Mouse (Mus musculus) embryonic facial prominence, embryonic 11.5 days (tissue): ENCODE measurements around the gene Relb. TPM values are rescaled to one million over a fixed set of nuclear protein-coding genes. Genes with fewer than 3 reads are reported as not detected.

Experiments used
- ATAC-seq: fragments of 200-750 bp; cut with Nextera tagmentation; replicated peaks from 2 replicates; pipeline ENCODE4 v1.8.0; 2017; ENCODE audit warnings: low read depth; ENCODE audit not compliant: insufficient number of reproducible peaks, low FRiP score, low TSS enrichment
- DNase-seq: peaks from one replicate; pipeline ENCODE4 v3.0.0-alpha.2; 2015; ENCODE audit warnings: low spot score
- H3K27ac ChIP-seq: fragments of 300-500 bp; sonication (generic); replicated peaks from 2 replicates; pipeline ENCODE4 v1.5.1; 2014; ENCODE audit warnings: mild to moderate bottlenecking, low read depth, low read length, control low read depth
- H3K27me3 ChIP-seq: fragments of 300-500 bp; sonication (generic); 2 replicates; pipeline ENCODE4 v1.6.1; 2014; ENCODE audit warnings: mild to moderate bottlenecking, low read length, moderate library complexity, mixed read lengths; ENCODE audit not compliant: control insufficient read depth, insufficient read depth
- H3K36me3 ChIP-seq: fragments of 300-500 bp; sonication (generic); replicated peaks from 2 replicates; pipeline ENCODE4 v1.6.1; 2014; ENCODE audit warnings: low read depth, mild to moderate bottlenecking, low read length, moderate library complexity, mixed read lengths; ENCODE audit not compliant: control insufficient read depth, insufficient read depth
- H3K4me1 ChIP-seq: fragments of 300-500 bp; sonication (generic); 2 replicates; pipeline ENCODE4 v1.6.1; 2014; ENCODE audit warnings: low read length, mixed read lengths; ENCODE audit not compliant: control insufficient read depth, insufficient read depth
- H3K4me2 ChIP-seq: fragments of 300-500 bp; sonication (generic); 2 replicates; pipeline ENCODE4 v1.6.1; 2014; ENCODE audit warnings: low read depth, mild to moderate bottlenecking, control low read depth, low read length, moderate library complexity
- H3K4me3 ChIP-seq: fragments of 300-500 bp; sonication (generic); 2 replicates; pipeline ENCODE4 v1.5.1; 2014; ENCODE audit warnings: low read depth, low read length, control low read depth
- H3K9ac ChIP-seq: fragments of 300-500 bp; sonication (generic); replicated peaks from 2 replicates; pipeline ENCODE4 v1.6.1; 2014; ENCODE audit warnings: mild to moderate bottlenecking, control low read depth, low read length
- H3K9me3 ChIP-seq: fragments of 300-500 bp; sonication (generic); replicated peaks from 2 replicates; pipeline ENCODE4 v1.6.1; 2016; ENCODE audit warnings: mild to moderate bottlenecking, low read length, inconsistent platforms, mixed read lengths; ENCODE audit not compliant: control insufficient read depth
- WGBS: fragments of 180-500 bp; shearing (Covaris S2); extraction: QIAGEN DNeasy Blood & Tissue Kit; methylation state at CpG from one replicate; pipeline ENCODE4 v1.1.7; 2014; 5-methylcytosine and 5-hydroxymethylcytosine counted together
- polyA plus RNA-seq: library from polyadenylated mRNA; unstranded; fragments of >200 nt; fragmentation: Nextera tagmentation; extraction: Ambion mirVana; gene quantifications from 2 replicates; pipeline ENCODE4 v1.2.1, GENCODE M21; 2014

Relb gene
- polyA plus RNA-seq, 1 experiment from 2014 or later = 4.3 TPM

DNA sequence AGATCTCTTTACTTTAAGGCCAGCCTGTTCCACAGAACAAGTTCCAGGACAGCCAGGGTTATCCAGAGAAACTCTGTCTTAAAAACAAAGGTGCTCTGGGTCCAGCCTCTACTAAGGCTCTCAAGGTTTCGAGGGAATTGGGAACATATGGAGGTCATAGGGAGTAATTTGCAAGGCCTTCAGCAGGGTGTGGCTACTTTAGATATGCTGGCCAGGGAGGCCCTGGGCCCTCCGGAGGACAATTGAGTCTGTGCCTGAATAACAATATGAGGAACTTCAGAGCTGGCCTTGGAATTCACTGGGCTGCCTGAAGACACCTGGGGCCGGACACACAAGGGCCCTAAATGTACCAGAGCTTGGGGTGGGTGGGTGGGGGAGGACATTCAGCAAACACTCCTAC, 53.7 kb downstream of the Relb start:
- Histone ChIP-seq H3K9ac (no peak overlapping the region), H3K4me1 (peaks cover 3% of the 10 kb centered on the region), H3K4me3 (no peak overlapping the region), H3K27ac (no peak overlapping the region), H3K27me3 (peaks cover 22% of the 10 kb centered on the region), H3K36me3 (no peaks in the 10 kb centered on the region), H3K9me3 (no peaks in the 10 kb centered on the region), H3K4me2 (no peak overlapping the region)
- ATAC-seq (no peak), DNase-seq (no peak)
- 55% methylated on average over 3 of the region's 3 CpGs for WGBS

GRCm38 (mm10) chr7:19573776-19574140, 55.5 kb downstream of the Relb start:
- H3K27me3 ChIP-seq = peaks cover 20% of the 10 kb centered on the region
- peak overlapping the region; percentile 84 for H3K4me3 ChIP-seq
- H3K4me2 ChIP-seq = peak overlapping the region; percentile 84
- 25% methylated on average over 16 of the region's 16 CpGs for WGBS
- peak overlapping the region; percentile 90 for H3K9ac ChIP-seq
- H3K27ac ChIP-seq = no peak overlapping the region
- H3K36me3 ChIP-seq = peaks cover 3% of the 10 kb centered on the region
- peaks cover 3% of the 10 kb centered on the region for H3K4me1 ChIP-seq
- ATAC-seq (no peak), DNase-seq (no peak)
- no peaks in the 10 kb centered on the region for H3K9me3 ChIP-seq

DNA sequence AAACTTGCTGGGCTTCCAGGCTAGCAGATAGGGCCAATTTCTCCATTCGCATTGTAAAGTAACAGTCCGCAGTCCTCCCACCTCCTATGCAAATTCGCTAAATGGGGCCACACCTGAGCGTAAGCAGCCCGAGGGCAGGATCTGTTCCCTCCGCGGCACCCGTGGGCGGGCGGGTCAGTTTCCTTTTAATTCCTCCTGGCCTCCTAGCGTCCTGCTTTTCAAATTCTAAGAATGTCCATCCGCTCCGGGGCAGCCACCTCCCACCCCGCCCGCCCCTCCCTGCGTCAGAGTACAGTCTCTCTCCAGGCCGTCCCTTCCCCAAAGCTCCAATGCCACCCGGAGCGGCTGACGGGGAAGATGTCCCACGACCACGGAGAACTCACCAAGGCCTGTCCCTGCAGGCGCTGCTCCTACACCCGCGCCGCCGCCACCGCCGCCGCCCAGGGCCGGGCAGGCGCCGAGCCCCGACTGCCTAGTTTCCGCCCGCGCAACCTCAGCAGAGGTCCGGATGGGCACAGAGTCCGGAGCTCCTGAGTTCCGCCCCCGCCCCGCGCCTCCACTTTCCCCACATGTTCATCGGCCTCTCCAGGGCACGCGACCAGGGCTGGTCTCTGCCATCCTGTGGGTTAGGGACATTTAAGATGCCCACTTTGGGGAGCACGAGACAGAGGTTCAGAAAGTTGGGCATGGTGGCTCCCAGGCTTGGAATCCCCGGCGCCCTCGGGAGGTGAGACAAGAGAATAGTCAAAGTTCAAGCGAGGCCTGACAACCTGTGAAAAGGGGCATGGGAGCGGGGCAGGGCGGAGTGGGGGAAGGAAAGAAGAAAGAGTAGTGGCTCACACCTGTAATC, 56.1 kb downstream of the Relb start:
- ATAC-seq (peak; percentile 84), DNase-seq (peak; percentile 84)
- peaks cover 3% of the 10 kb centered on the region for H3K36me3 ChIP-seq
- peak overlapping the region; percentile 84 for H3K4me3 ChIP-seq
- peak overlapping the region; percentile 84 for H3K4me2 ChIP-seq
- H3K9ac ChIP-seq = peak overlapping the region; percentile 90
- peak overlapping the region; percentile 65 for H3K27ac ChIP-seq
- H3K27me3 ChIP-seq = peaks cover 17% of the 10 kb centered on the region
- H3K4me1 ChIP-seq = peaks cover 3% of the 10 kb centered on the region
- no peaks in the 10 kb centered on the region for H3K9me3 ChIP-seq
- WGBS = under 1% methylated on average over 53 of the region's 53 CpGs

GRCm38 (mm10) chr7:19569647-19570046, 59.6 kb downstream of the Relb start:
- WGBS = 71% methylated on average over 3 of the region's 3 CpGs
- H3K9me3 ChIP-seq = no peaks in the 10 kb centered on the region
- H3K36me3 ChIP-seq = peaks cover 11% of the 10 kb centered on the region
- no peak overlapping the region for H3K4me3 ChIP-seq
- H3K4me1 ChIP-seq = peaks cover 3% of the 10 kb centered on the region
- no peak for ATAC-seq
- no peaks in the 10 kb centered on the region for H3K27me3 ChIP-seq
- no peak for DNase-seq
- no peak overlapping the region for H3K27ac ChIP-seq
- no peak overlapping the region for H3K4me2 ChIP-seq
- no peak overlapping the region for H3K9ac ChIP-seq

DNA sequence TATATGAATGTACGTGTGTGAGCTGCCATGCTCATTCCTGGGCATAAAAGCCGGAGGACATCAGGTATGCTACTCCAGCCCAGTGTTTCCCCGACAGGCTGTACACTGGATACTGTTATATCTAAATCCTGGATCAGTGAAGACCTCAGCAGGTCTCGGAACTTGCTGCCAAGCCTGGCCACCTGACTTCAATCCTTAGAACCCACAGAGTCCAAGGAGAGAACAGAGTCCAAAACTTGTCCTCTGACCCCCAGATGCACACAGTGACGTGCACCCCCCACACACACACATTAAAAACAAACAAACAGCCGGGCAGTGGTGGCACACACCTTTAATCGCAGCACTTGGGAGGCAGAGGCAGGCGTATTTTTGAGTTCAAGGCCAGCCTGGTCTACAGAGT, 61.8 kb downstream of the Relb start:
- DNase-seq (no peak), ATAC-seq (no peak)
- Histone ChIP-seq H3K27me3 (no peaks in the 10 kb centered on the region), H3K9me3 (no peaks in the 10 kb centered on the region), H3K4me2 (no peak overlapping the region), H3K4me3 (no peak overlapping the region), H3K36me3 (peaks cover 11% of the 10 kb centered on the region), H3K27ac (no peak overlapping the region), H3K9ac (no peak overlapping the region), H3K4me1 (peaks cover 3% of the 10 kb centered on the region)
- 90% methylated on average over 8 of the region's 8 CpGs for WGBS

- no peaks in the 10 kb centered on the region for H3K9me3 ChIP-seq
- H3K4me3 ChIP-seq = no peak overlapping the region
- H3K27me3 ChIP-seq = no peaks in the 10 kb centered on the region
- peaks cover 11% of the 10 kb centered on the region for H3K36me3 ChIP-seq
- ATAC-seq = no peak
- H3K9ac ChIP-seq = no peak overlapping the region
- H3K4me2 ChIP-seq = no peak overlapping the region
- no peak for DNase-seq
- H3K27ac ChIP-seq = no peak overlapping the region
- 92% methylated on average over 2 of the region's 2 CpGs for WGBS
- H3K4me1 ChIP-seq = no peaks in the 10 kb centered on the region; the same call in 1 of the 2 replicates
These were observed 63.4 kb downstream of the Relb start for GRCm38 (mm10) chr7:19565803-19566202.

GRCm38 (mm10) chr7:19564455-19564854, 64.8 kb downstream of the Relb start:
- peaks cover 7% of the 10 kb centered on the region for H3K4me1 ChIP-seq
- DNase-seq = no peak
- WGBS = 83% methylated on average over 4 of the region's 4 CpGs
- no peak for ATAC-seq
- H3K27me3 ChIP-seq = no peaks in the 10 kb centered on the region
- no peak overlapping the region for H3K9ac ChIP-seq
- H3K9me3 ChIP-seq = no peaks in the 10 kb centered on the region
- no peak overlapping the region for H3K27ac ChIP-seq
- H3K4me2 ChIP-seq = no peak overlapping the region
- H3K4me3 ChIP-seq = no peak overlapping the region
- H3K36me3 ChIP-seq = peaks cover 8% of the 10 kb centered on the region

DNA sequence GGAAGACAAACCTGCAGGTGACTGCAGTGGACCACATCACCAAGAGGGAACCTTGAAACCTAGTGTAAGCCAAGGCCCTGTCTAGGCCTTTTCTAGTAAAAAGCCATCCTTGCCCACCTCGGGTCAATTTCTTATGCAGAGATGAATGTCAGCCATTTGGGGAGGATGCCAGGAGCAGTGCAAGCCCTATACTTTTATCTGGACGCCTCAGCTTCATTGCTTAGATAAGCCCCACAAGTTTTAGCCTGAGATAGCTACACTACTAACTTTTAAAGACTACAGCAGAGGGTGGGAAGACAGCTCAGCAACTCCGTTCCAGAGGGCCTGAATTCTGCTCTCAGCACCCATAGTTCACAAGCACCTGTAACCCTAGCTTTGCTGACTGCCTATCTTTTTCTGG, 65.4 kb downstream of the Relb start:
- no peak for ATAC-seq
- H3K9me3 ChIP-seq = no peaks in the 10 kb centered on the region
- H3K4me2 ChIP-seq = no peak overlapping the region
- DNase-seq = no peak
- no peaks in the 10 kb centered on the region for H3K27me3 ChIP-seq
- peaks cover 12% of the 10 kb centered on the region for H3K4me1 ChIP-seq
- 83% methylated on average over 3 of the region's 3 CpGs for WGBS
- H3K36me3 ChIP-seq = peaks cover 8% of the 10 kb centered on the region
- no peak overlapping the region for H3K4me3 ChIP-seq
- H3K9ac ChIP-seq = no peak overlapping the region
- H3K27ac ChIP-seq = no peak overlapping the region
